Mouse (Mus musculus) limb, embryonic 10.5 days (tissue): ENCODE data around the gene Gm13271. TPM values are rescaled to one million over a fixed set of nuclear protein-coding genes. Genes with fewer than 3 reads are reported as not detected.
"Not testable (repeated sequence)": the region's sequence is repeated elsewhere in the genome, so short reads cannot be mapped to it uniquely, and the experiment has no call there.

Source experiments
- DNase-seq: peaks from one replicate; pipeline ENCODE4 v3.0.0-alpha.2; 2017; ENCODE audit warnings: low spot score
- H3K27ac ChIP-seq: fragments of 300-500 bp; sonication (generic); 2 replicates; pipeline ENCODE4 v1.5.1; 2016; ENCODE audit warnings: mild to moderate bottlenecking
- H3K27me3 ChIP-seq: fragments of 300-500 bp; sonication (generic); 2 replicates; pipeline ENCODE4 v1.6.1; 2016; ENCODE audit warnings: low read depth, mild to moderate bottlenecking; ENCODE audit not compliant: poor library complexity, severe bottlenecking
- H3K36me3 ChIP-seq: fragments of 300-500 bp; sonication (generic); 2 replicates; pipeline ENCODE4 v1.6.1; 2016; ENCODE audit warnings: mild to moderate bottlenecking, moderate library complexity
- H3K4me1 ChIP-seq: fragments of 300-500 bp; sonication (generic); 2 replicates; pipeline ENCODE4 v1.6.1; 2016
- H3K4me3 ChIP-seq: fragments of 300-500 bp; sonication (generic); 2 replicates; pipeline ENCODE4 v1.5.1; 2016; ENCODE audit warnings: mild to moderate bottlenecking, moderate library complexity
- H3K9me3 ChIP-seq: fragments of 300-500 bp; sonication (generic); replicated peaks from 2 replicates; pipeline ENCODE4 v1.6.1; 2016; ENCODE audit warnings: mild to moderate bottlenecking
- WGBS: fragments of 180-500 bp; shearing (Covaris S2); methylation state at CpG from one replicate; pipeline ENCODE4 v1.1.7; 2016; 5-methylcytosine and 5-hydroxymethylcytosine counted together
- polyA plus RNA-seq: library from polyadenylated mRNA; unstranded; fragments of >200 nt; fragmentation: Nextera tagmentation; extraction: Ambion mirVana; gene quantifications from 2 replicates; pipeline ENCODE4 v1.2.1, GENCODE M21; 2016

Gene Gm13271
- polyA plus RNA-seq, 1 experiment from 2014 or later = 0.33 TPM

DNA sequence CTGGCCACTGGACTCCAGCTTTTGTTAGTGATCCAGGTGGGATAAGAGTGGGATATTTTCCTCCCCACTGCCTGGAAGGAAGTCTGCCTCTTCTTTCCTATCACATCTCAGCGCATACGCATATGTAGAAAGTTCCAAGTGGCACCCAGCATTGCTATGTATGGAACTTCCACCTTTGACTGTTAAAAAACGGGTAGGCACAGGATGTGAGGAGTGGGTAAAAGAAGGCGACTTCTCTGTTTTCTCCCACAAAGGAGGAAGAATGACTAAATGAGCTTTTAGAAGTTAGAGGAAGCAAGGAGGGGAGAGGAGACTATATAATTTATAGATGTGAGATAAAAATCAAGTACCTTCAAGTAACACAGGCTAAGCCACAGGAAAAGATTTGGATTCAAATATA lies 13.2 kb upstream of the Gm13271 start:
- DNase-seq = no peak
- H3K4me1 ChIP-seq = peaks cover 15% of the 10 kb centered on the region
- no peaks in the 10 kb centered on the region for H3K36me3 ChIP-seq
- H3K4me3 ChIP-seq = no peak overlapping the region
- H3K27ac ChIP-seq = no peak overlapping the region
- 90% methylated on average over 4 of the region's 4 CpGs for WGBS
- H3K27me3 ChIP-seq = no peaks in the 10 kb centered on the region
- no peaks in the 10 kb centered on the region for H3K9me3 ChIP-seq

DNA sequence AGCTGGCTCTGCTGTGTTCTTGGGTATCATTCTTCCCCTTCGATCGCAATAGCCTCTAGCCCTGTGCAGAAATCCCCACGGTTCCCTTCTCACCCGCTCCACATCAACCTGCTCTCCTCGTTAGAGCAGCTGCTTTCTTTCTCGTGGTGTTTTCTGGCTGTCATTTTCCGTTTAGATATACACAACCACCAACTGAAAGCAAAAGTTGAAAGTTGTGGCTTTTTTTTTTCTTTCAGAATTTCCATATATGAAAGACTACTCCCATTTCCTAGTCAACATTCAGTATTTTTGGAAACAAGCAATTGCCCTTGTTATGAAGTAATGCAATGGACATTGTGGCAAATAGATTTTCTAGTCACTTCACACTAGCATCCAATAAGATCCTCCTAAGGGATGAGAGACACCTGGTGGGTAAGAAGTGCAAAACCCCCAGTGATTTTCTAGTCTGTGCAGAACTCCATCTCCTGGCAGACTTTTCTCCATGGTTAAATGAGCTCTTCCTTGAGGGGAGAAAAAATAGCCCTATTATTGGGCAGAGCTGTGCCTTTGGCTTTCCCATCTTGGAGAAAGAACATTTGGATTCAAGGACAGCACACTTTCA lies 11.8 kb upstream of the Gm13271 start:
- WGBS = 87% methylated on average over 7 of the region's 7 CpGs
- Histone ChIP-seq H3K27me3 (no peaks in the 10 kb centered on the region), H3K36me3 (no peaks in the 10 kb centered on the region), H3K27ac (no peak overlapping the region), H3K4me1 (peaks cover 22% of the 10 kb centered on the region), H3K9me3 (no peaks in the 10 kb centered on the region), H3K4me3 (no peak overlapping the region)
- no peak for DNase-seq

DNA sequence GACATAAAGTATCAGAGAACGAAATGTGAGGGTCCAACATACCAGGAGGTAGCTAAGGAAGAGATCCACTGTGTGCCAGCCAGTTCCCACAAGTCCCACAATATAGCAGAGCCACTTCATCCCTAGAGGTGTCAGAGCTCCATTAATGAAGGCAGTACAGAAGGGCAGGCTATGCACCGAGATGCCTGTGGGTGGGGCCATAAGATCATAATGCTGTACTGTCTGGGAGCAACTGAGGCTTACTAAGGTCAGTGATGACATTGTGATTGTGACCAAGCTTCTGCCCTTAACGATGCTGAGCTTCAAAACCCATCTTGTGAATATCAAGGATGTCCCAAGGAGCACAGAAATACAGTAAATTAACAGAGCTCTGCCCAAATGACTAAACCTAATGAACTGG lies 10.5 kb upstream of the Gm13271 start:
- Histone ChIP-seq H3K4me1 (peaks cover 24% of the 10 kb centered on the region), H3K27me3 (no peaks in the 10 kb centered on the region), H3K27ac (no peak overlapping the region), H3K36me3 (no peaks in the 10 kb centered on the region), H3K9me3 (no peaks in the 10 kb centered on the region), H3K4me3 (no peak overlapping the region)
- DNase-seq = no peak
- WGBS = 85% methylated on average over 3 of the region's 3 CpGs

DNA sequence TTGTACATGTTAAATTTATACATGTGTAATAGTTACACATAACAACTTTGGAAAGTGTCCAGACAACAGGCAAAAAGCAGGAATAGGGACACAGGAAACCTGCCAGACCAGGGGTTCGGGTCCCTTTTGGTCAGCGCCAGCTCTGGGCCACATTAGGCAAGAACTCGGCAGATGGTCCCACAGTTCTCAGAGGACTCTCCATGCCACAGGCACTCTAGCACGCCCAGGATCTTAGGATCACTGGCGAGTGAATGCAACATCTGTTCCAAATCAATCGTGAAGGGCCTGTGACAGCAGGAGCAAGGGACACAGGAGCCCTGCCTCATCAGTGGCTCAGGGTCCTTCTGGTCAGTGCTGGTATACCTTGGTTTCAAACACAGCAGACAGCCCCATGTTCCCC lies 4.7 kb upstream of the Gm13271 start:
- Histone ChIP-seq H3K4me1 (peaks cover 27% of the 10 kb centered on the region), H3K9me3 (no peaks in the 10 kb centered on the region), H3K27me3 (no peaks in the 10 kb centered on the region), H3K4me3 (no peak overlapping the region), H3K27ac (no peak overlapping the region), H3K36me3 (no peaks in the 10 kb centered on the region)
- 43% methylated on average over 6 of the region's 6 CpGs for WGBS
- no peak for DNase-seq

DNA sequence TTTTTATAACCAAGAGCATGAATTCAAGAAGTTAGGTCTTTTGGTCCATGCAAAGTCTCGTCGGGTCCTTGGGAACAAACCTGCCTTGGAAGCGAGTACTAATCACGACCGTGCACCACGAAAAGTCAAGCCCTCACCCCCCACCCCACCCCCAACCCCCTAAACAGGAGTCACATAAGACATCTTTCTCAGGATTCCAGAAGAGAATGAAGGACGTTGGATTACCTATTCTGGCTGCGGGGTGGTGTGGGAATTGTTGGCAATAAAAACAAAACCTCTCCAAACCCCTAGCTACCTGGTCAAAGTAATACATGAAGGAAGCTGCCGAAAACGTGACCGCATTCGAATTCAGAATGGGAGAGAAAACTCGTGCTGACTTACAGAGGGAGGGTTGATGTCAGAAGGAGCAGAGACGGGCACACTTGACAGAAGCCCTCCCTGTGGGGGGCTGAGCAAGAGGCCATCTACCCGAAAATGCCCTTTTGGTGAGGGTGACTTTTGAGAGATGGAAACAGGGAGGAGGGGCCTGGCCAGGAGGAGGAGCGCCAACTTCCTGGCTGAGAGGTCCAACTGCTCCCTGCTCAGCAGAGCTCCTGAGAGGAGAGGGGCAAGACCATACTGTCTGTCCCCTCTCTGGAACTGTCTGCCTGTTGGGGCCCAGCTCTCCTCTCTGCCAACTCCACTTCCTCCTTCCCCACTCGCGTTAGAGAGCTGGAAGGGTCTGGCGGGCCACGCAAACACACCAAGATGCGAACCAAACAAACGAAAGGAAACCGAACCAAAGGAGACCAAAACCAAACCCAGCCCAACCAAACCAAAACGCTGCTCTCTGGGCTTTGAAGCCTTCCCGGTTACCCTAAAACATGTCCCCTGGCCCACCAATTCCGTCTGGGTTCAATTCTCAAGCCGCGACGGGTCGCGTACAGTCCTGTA lies 2.2 kb downstream of the Gm13271 start:
- Histone ChIP-seq H3K27ac (peak overlapping the region; percentile 81), H3K4me3 (peak overlapping the region; percentile 56)
- peak; percentile 61 for DNase-seq
- not testable (repeated sequence) for H3K36me3 ChIP-seq, H3K4me1 ChIP-seq, H3K9me3 ChIP-seq, H3K27me3 ChIP-seq
- 14% methylated on average over 29 of the region's 31 CpGs for WGBS

DNA sequence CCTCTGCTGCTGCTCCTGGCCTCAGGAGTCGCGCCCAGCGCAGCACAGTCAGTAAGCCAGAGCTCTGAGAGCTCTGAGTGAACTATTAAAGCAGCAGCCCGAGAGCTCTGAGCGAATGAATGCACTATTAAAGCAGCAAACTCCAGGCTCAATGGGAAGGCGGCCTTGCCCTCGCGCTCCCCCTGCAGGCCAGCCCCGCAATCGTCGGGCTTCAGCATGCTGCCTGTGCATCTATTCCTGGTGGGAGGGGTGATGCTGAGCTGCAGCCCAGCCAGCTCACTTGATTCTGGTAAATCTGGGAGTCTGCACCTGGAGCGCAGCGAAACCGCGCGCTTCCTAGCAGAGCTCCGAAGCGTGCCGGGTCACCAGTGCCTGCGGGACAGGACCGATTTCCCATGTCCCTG lies 3.0 kb downstream of the Gm13271 start:
- not testable (repeated sequence) for H3K9me3 ChIP-seq, H3K4me1 ChIP-seq, H3K36me3 ChIP-seq, H3K27me3 ChIP-seq
- WGBS = under 1% methylated on average over 21 of the region's 21 CpGs
- H3K27ac ChIP-seq = peak overlapping the region; percentile 81
- peak overlapping the region; percentile 56 for H3K4me3 ChIP-seq
- peak; percentile 80 for DNase-seq

DNA sequence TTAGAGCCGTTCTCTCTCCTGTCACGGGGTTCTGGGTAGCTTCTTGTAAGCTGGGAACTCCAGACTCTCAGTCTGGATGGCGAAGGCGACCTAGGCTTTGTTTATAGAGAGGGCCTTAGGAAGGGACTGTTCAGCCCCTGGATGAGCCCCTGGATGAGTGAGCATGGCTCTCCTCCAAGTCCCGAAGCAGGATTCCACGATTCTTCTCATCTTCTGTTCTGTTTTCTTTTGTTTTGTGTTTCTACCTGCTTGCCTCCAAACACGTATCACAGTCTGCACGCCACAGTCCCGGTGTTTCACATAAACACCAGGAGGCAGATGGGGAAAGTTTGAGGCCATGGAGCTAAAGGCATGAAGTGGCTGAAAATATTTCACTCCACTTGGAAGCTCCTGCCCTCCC lies 4.1 kb downstream of the Gm13271 start:
- 88% methylated on average over 9 of the region's 9 CpGs for WGBS
- not testable (repeated sequence) for H3K4me1 ChIP-seq, H3K27ac ChIP-seq, DNase-seq, H3K9me3 ChIP-seq, H3K36me3 ChIP-seq, H3K4me3 ChIP-seq, H3K27me3 ChIP-seq

DNA sequence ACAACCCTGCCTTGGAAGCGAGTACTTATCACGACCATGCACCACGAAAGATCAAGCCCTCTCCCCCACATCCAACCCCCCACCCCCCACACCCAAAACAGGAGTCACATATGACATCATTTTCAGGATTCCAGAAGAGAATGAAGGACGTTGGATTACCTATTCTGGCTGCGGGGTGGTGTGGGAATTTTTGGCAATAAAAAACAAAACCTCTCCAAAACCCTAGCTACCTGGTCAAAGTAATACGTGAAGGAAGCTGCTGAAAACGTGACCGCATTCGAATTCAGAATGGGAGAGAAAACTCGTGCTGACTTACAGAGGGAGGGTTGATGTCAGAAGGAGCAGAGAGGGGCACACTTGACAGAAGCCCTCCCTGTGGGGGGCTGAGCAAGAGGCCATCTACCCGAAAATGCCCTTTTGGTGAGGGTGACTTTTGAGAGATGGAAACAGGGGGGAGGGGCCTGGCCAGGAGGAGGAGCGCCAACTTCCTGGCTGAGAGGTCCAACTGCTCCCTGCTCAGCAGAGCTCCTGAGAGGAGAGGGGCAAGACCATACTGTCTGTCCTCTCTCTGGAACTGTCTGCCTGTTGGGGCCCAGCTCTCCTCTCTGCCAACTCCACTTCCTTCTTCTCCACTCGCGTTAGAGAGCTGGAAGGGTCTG lies 5.1 kb downstream of the Gm13271 start, which contains the start of gene Gm13283:
TSS of gene Gm13283 (plus strand) at position 510 of the 659 bp plus-strand sequence.
- 23% methylated on average over 10 of the region's 14 CpGs for WGBS
- not testable (repeated sequence) for H3K9me3 ChIP-seq, DNase-seq, H3K4me1 ChIP-seq, H3K36me3 ChIP-seq, H3K27me3 ChIP-seq
- peak within 1 kb of the TSS; percentile 40 for H3K4me3 ChIP-seq
- H3K27ac ChIP-seq = peak within 1 kb of the TSS; percentile 62; the same call in 1 of the 2 replicates

DNA sequence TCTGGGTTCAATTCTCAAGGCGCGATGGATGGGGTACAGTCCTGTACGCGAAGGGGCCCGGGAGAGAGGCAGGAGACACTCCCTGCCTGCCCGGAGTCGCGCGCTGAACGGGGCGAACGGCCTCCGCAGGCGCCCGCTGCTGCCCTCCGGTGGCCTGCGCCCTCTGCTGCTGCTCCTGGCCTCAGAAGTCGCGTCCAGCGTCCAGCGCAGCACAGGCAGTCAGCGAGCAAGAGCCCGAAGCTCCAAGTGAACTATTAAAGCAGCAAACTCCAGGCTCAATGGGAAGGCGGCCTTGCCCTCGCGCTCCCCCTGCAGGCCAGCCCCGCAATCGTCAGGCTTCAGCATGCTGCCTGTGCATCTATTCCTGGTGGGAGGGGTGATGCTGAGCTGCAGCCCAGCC lies 5.8 kb downstream of the Gm13271 start:
- H3K4me1 ChIP-seq, H3K36me3 ChIP-seq, H3K27me3 ChIP-seq, H3K9me3 ChIP-seq: not testable (repeated sequence)
- peak overlapping the region; percentile 40 for H3K4me3 ChIP-seq
- WGBS = 1% methylated on average over 28 of the region's 28 CpGs
- peak; percentile 66 for DNase-seq
- H3K27ac ChIP-seq = peak overlapping the region; percentile 62; the same call in 1 of the 2 replicates

DNA sequence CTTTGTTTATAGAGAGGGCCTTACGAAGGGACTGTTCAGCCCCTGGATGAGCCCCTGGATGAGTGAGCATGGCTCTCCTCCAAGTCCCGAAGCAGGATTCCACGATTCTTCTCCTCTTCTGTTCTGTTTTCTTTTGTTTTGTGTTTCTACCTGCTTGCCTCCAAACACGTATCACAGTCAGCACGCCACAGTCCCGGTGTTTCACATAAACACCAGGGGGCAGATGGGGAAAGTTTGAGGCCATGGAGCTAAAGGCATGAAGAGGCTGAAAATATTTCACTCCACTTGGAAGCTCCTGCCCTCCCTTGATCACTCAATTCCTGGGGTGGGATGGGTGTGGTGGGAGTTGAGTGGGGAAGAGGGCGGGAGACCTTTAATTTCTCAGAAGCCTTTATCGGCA lies 7.1 kb downstream of the Gm13271 start:
- H3K36me3 ChIP-seq, DNase-seq, H3K27ac ChIP-seq, H3K27me3 ChIP-seq, H3K4me1 ChIP-seq, H3K9me3 ChIP-seq, H3K4me3 ChIP-seq: not testable (repeated sequence)
- WGBS = 67% methylated on average over 6 of the region's 8 CpGs

DNA sequence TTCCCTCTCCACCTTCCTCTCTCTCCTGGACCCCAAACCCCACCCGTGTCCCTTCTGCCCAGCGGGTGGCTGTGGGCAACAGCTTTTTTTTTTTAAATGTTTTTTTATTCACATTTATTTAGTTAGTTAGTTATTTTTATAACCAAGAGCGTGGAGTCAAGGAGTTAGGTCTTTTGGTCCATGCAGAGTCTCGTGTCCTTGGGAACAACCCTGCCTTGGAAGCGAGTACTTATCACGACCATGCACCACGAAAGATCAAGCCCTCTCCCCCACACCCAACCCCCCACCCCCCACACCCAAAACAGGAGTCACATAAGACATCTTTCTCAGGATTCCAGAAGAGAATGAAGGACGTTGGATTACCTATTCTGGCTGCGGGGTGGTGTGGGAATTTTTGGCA lies 7.7 kb downstream of the Gm13271 start:
- not testable (repeated sequence) for H3K27ac ChIP-seq, H3K36me3 ChIP-seq, H3K9me3 ChIP-seq, DNase-seq, H3K4me1 ChIP-seq, H3K27me3 ChIP-seq, H3K4me3 ChIP-seq
- 51% methylated on average over 9 of the region's 9 CpGs for WGBS

DNA sequence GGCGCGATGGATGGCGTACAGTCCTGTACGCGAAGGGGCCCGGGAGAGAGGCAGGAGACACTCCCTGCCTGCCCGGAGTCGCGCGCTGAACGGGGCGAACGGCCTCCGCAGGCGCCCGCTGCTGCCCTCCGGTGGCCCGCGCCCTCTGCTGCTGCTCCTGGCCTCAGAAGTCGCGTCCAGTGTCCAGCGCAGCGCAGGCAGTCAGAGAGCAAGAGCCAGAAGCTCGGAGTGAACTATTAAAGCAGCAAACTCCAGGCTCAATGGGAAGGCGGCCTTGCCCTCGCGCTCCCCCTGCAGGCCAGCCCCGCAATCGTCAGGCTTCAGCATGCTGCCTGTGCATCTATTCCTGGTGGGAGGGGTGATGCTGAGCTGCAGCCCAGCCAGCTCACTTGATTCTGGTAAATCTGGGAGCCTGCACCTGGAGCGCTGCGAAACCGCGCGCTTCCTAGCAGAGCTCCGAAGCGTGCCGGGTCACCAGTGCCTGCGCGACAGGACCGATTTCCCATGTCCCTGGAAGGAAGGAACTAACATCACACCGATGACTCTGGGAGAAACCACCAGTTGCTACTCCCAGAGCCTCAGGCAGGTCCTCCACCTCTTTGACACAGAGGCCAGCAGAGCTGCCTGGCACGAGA lies 8.8 kb downstream of the Gm13271 start:
- not testable (repeated sequence) for H3K4me1 ChIP-seq, H3K27me3 ChIP-seq, H3K36me3 ChIP-seq, H3K9me3 ChIP-seq
- H3K4me3 ChIP-seq = peak overlapping the region; percentile 37
- 2% methylated on average over 35 of the region's 42 CpGs for WGBS
- DNase-seq = peak; percentile 62
- H3K27ac ChIP-seq = peak overlapping the region; percentile 42; the same call in 1 of the 2 replicates

DNA sequence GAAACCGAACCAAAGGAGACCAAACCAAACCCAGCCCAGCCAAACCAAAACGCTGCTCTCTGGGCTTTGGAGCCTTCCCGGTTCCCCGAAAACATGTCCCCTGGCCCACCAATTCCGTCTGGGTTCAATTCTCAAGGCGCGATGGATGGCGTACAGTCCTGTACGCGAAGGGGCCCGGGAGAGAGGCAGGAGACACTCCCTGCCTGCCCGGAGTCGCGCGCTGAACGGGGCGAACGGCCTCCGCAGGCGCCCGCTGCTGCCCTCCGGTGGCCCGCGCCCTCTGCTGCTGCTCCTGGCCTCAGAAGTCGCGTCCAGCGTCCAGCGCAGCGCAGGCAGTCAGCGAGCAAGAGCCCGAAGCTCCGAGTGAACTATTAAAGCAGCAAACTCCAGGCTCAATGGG lies 18.9 kb downstream of the Gm13271 start, which contains the start of gene Gm13290:
TSS of gene Gm13290 (plus strand) at position 301 of the 400 bp plus-strand sequence.
- no CpG with 5 or more reads among the region's 32 CpGs for WGBS
- DNase-seq = not testable (repeated sequence)

More for the DNA sequence above, 18.9 kb downstream of the Gm13271 start, which contains the start of gene Gm13290:
- H3K27me3 ChIP-seq, H3K36me3 ChIP-seq, H3K4me3 ChIP-seq, H3K9me3 ChIP-seq, H3K4me1 ChIP-seq, H3K27ac ChIP-seq: not testable (repeated sequence)
